Mouse (Mus musculus) spleen, adult 2 months (tissue): ENCODE results near the gene 1700056E22Rik.

Experiments used
- CTCF ChIP-seq: fragments of 200-500 bp; IDR thresholded peaks from 2 replicates; pipeline ENCODE4 v1.5.1; 2011; ENCODE audit warnings: mild to moderate bottlenecking, inconsistent platforms; ENCODE audit not compliant: insufficient read depth, insufficient read length, insufficient replicate concordance; ENCODE audit errors: extremely low read depth
- POLR2A ChIP-seq: fragments of 200-500 bp; IDR thresholded peaks from 2 replicates; pipeline ENCODE4 v1.6.1; 2011; ENCODE audit warnings: low read depth, low read length, inconsistent platforms

- TF ChIP-seq CTCF (no peak), POLR2A (no peak)
These were observed 1.3 kb upstream of the 1700056E22Rik start for GRCm38 (mm10) chr1:184035346-184035903.
